Mouse (Mus musculus): ENCODE data around the gene Ypel2.
A peak's percentile ranks its signal among the peaks of the same experiment; 100 is the strongest.
"Not testable (repeated sequence)": the region's sequence is repeated elsewhere in the genome, so short reads cannot be mapped to it uniquely, and the experiment has no call there.

Gene Ypel2

GRCm38 (mm10) chr11:86993041-86994037 is at the start of gene Ypel2:
Ypel2 (minus strand) TSS chr11:86993707.
- DNase-seq, result peak; percentile 89

- DNase-seq, result no peak
Measured at GRCm38 (mm10) chr11:87043052-87043451, 49.5 kb upstream of the Ypel2 start.

GRCm38 (mm10) chr11:87039307-87039963 is 45.9 kb upstream of the Ypel2 start:
- no peak for DNase-seq

GRCm38 (mm10) chr11:87036180-87036579 is 42.7 kb upstream of the Ypel2 start:
- peak; percentile 38 for DNase-seq

GRCm38 (mm10) chr11:87028212-87028611 is 34.7 kb upstream of the Ypel2 start:
- no peak for DNase-seq

- no peak for DNase-seq
Measured at GRCm38 (mm10) chr11:87026096-87026875, 32.8 kb upstream of the Ypel2 start.

GRCm38 (mm10) chr11:87025351-87025750 is 31.8 kb upstream of the Ypel2 start:
- no peak for DNase-seq

GRCm38 (mm10) chr11:87023240-87023639 is 29.7 kb upstream of the Ypel2 start:
- not testable (repeated sequence) for DNase-seq

- DNase-seq, result no peak
Measured at GRCm38 (mm10) chr11:87022765-87023164, 29.3 kb upstream of the Ypel2 start.

GRCm38 (mm10) chr11:87021551-87021950 is 28.0 kb upstream of the Ypel2 start:
- DNase-seq, result no peak

GRCm38 (mm10) chr11:87020449-87020848 is 26.9 kb upstream of the Ypel2 start:
- no peak for DNase-seq

GRCm38 (mm10) chr11:87019431-87019830 is 25.9 kb upstream of the Ypel2 start:
- DNase-seq, result no peak

GRCm38 (mm10) chr11:87018081-87018480 is 24.6 kb upstream of the Ypel2 start:
- DNase-seq, result no peak

- no peak for DNase-seq
Measured at GRCm38 (mm10) chr11:87015691-87016090, 22.2 kb upstream of the Ypel2 start.

GRCm38 (mm10) chr11:87010476-87010875 is 17.0 kb upstream of the Ypel2 start:
- DNase-seq, result peak; percentile 19

- no peak for DNase-seq
Measured at GRCm38 (mm10) chr11:87007371-87007770, 13.9 kb upstream of the Ypel2 start.

- DNase-seq, result no peak
Measured at GRCm38 (mm10) chr11:87004960-87005755, 11.7 kb upstream of the Ypel2 start.

GRCm38 (mm10) chr11:87002078-87002829 is 8.7 kb upstream of the Ypel2 start:
- DNase-seq, result no peak

- no peak for DNase-seq
Measured at GRCm38 (mm10) chr11:87001217-87001616, 7.7 kb upstream of the Ypel2 start.

- DNase-seq, result no peak
Measured at GRCm38 (mm10) chr11:86996266-86996665, 2.8 kb upstream of the Ypel2 start.

GRCm38 (mm10) chr11:86995625-86996221 is 2.2 kb upstream of the Ypel2 start:
- DNase-seq, result peak; percentile 41
